14 mouse cellular contexts compared by ENCODE assay signal in the genomic region with DNA sequence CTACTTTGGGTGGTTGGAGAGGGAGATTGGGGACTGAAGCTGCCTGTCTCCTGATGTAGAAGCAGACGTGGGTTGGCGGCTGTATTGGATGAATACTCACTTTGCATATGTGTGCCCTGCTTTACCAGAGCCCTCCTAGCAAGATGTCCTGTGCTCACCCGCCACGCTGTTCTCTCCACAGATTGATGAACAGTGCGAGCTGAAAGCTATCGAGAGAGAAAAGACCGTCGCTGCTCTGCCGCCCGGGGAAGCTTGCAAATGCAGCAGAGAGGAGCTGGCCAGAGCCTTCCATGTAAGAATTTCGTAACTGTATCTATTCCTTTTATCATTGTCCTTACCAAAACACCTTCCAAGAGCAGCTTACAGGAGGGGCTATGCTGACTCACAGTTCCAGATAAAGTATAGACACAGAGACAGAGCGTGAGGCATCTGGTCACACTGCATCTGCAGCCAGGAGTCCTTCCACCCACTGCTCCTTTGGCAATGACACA. TPM values are rescaled to one million over a fixed set of nuclear protein-coding genes. Genes with fewer than 3 reads are reported as not detected.
DNase-seq lines count a peak whose midpoint lies in the region; TF ChIP-seq lines count a peak whose summit lies in the region.
"Had no signal": no experiment of that assay in that cellular context is flagged by ENCODE, and none has a peak within 500 bp of the region (broad histone marks: within the 10 kb centered on the region; RNA-seq: fewer than 3 reads in every experiment).

No protein-coding gene starts in this region.

- DNase-seq in left cerebral cortex, adult 11 months (ENCODE audit: low spot score), result peak; percentile 11
- DNase-seq in left cerebral cortex, postnatal 4 days, result no peak
- DNase-seq in brain, adult 2 months (ENCODE audit: low read depth, low spot score), result peak; percentile 81
- DNase-seq in layer of hippocampus, postnatal 14 days (ENCODE audit: low spot score in 2 of 2), result peak; percentile 19 to 34
- peak; percentile 28 for DNase-seq in right cerebral cortex, postnatal 14 days
- no peak for DNase-seq in lung, postnatal 25 days (ENCODE audit: low spot score)
- DNase-seq in lung, adult 2 months, result no peak
- no peak for DNase-seq in heart, postnatal 14 days
- DNase-seq: gastrocnemius, postnatal 14 days; kidney, postnatal 14 days; lung, postnatal 10 days had no signal

- H3K4me1 ChIP-seq in lung, adult 2 months (ENCODE audit: control insufficient read depth, insufficient read depth, low read length), result peaks cover 26% of the 10 kb centered on the region
- H3K4me1 ChIP-seq: forebrain, embryonic 13.5 days; midbrain, embryonic 12.5 days had no signal

- no peak overlapping the region for H3K4me3 ChIP-seq in lung, adult 2 months (replicated peaks; ENCODE audit: extremely low read depth, low read depth, low read length)
- H3K4me3 ChIP-seq: forebrain, embryonic 13.5 days; midbrain, embryonic 12.5 days had no signal

- no peak for TF ChIP-seq POLR2A in lung, adult 2 months (IDR thresholded peaks at IDR 0.05; ENCODE audit: borderline replicate concordance, extremely low read depth, low read depth, low read length)

- no peak for TF ChIP-seq CTCF in lung, adult 2 months (IDR thresholded peaks at IDR 0.05; ENCODE audit: insufficient read depth, low read length)

- intact Hi-C loops in left cerebral cortex, postnatal 4 days (cut with DNase I), result no loop called here
- intact Hi-C loops in heart, postnatal 14 days (cut with DNase I), result no loop called here

- WGBS in lung, adult 2 months, result 74% methylated on average over 12 of the region's 12 CpGs

RNA-seq across cellular contexts. Expression of a gene that starts 19.2 kb away (rescaled TPM):
- total RNA-seq in left cerebral cortex, postnatal 4 days (2021), result under 1 TPM; 0.14 to 0.16 TPM
- total RNA-seq in layer of hippocampus, postnatal 14 days (2021), result 1 to 10 TPM; 1.7 to 2.9 TPM
- 5.4 and 7.2 TPM in 2 replicates for polyA plus RNA-seq in lung, adult 2 months (2012; rRNA removed)
- total RNA-seq in heart, postnatal 14 days (2021), result under 1 TPM; 0.17 TPM
- total RNA-seq: liver, adult 2 months had no signal
- polyA plus RNA-seq: forebrain, embryonic 13.5 days; liver, adult 2 months had no signal

RNA-seq across cellular contexts. Expression of a gene that starts 52.9 kb away (rescaled TPM):
- total RNA-seq in left cerebral cortex, postnatal 4 days (2021), result 1 to 10 TPM; 3.6 to 4.9 TPM
- 1 to 10 TPM; 6.9 to 8.2 TPM for total RNA-seq in layer of hippocampus, postnatal 14 days (2021)
- polyA plus RNA-seq in lung, adult 2 months (2012; rRNA removed), result 122 and 130 TPM in 2 replicates
- total RNA-seq in heart, postnatal 14 days (2021), result 10 to 100 TPM; 48.2 to 51.1 TPM

RNA-seq across cellular contexts. Expression of a gene that starts 59.2 kb away (rescaled TPM):
- 10 to 100 TPM; 15.0 to 16.7 TPM for total RNA-seq in left cerebral cortex, postnatal 4 days (2021)
- 10 to 100 TPM; 16.2 to 19.5 TPM for total RNA-seq in layer of hippocampus, postnatal 14 days (2021)
- 10.2 and 10.8 TPM in 2 replicates for polyA plus RNA-seq in lung, adult 2 months (2012; rRNA removed)
- total RNA-seq in heart, postnatal 14 days (2021), result 10 to 100 TPM; 11.6 to 14.6 TPM

Comparison
In these comparisons a context has a peak if more than half of its experiments do, and no peak if none do; other contexts are left out.
1. DNase-seq: peak in left cerebral cortex, adult 11 months (single experiment), brain, adult 2 months (single experiment), layer of hippocampus, postnatal 14 days (2 of 2) and right cerebral cortex, postnatal 14 days (single experiment); none in left cerebral cortex, postnatal 4 days (single experiment), lung, postnatal 25 days (single experiment), lung, adult 2 months (single experiment) and heart, postnatal 14 days (0 of 2).
2. RNA of a gene that starts 52.9 kb away (total RNA-seq): 48.2 to 51.1 TPM in heart, postnatal 14 days; 6.9 to 8.2 TPM in layer of hippocampus, postnatal 14 days and 3.6 to 4.9 TPM in left cerebral cortex, postnatal 4 days; every median in the first group is over 4 times any median in the second.